Mouse (Mus musculus) layer of hippocampus, adult 2 months (tissue): ENCODE results near the gene Krtap5-1. TPM values are rescaled to one million over a fixed set of nuclear protein-coding genes. Genes with fewer than 3 reads are reported as not detected.
"Not testable (repeated sequence)": the region's sequence is repeated elsewhere in the genome, so short reads cannot be mapped to it uniquely, and the experiment has no call there.

Experiments used
- DNase-seq, 2 experiments: peaks; one replicate each; pipeline ENCODE4 v3.0.0; 2022; ENCODE audit warnings: low spot score in 2 of 2
- H3K27ac ChIP-seq: fragments of 200-600 bp; 2 replicates; pipeline ENCODE4 v1.8.1; 2022
- H3K4me3 ChIP-seq: fragments of 200-600 bp; 2 replicates; pipeline ENCODE4 v1.8.1; 2022; ENCODE audit warnings: mild to moderate bottlenecking
- CTCF ChIP-seq: fragments of 200-600 bp; conservative IDR thresholded peaks from 2 replicates; pipeline ENCODE4 v1.8.1; 2022; ENCODE audit warnings: antibody characterized with exemption, mild to moderate bottlenecking, moderate library complexity
- total RNA-seq, 2 experiments: library from RNA; stranded (reverse); gene quantifications; 2 replicates each; pipeline ENCODE4 v1.2.3; 2021

Gene Krtap5-1
- total RNA-seq, 2 experiments from 2014 or later, result not detected

- TF ChIP-seq CTCF, result no peak
- H3K27ac ChIP-seq, result no peak overlapping the region
- no peak overlapping the region for H3K4me3 ChIP-seq
- DNase-seq, result no peak
Observed at GRCm38 (mm10) chr7:142322641-142323040, 25.7 kb upstream of the Krtap5-1 start.

DNA sequence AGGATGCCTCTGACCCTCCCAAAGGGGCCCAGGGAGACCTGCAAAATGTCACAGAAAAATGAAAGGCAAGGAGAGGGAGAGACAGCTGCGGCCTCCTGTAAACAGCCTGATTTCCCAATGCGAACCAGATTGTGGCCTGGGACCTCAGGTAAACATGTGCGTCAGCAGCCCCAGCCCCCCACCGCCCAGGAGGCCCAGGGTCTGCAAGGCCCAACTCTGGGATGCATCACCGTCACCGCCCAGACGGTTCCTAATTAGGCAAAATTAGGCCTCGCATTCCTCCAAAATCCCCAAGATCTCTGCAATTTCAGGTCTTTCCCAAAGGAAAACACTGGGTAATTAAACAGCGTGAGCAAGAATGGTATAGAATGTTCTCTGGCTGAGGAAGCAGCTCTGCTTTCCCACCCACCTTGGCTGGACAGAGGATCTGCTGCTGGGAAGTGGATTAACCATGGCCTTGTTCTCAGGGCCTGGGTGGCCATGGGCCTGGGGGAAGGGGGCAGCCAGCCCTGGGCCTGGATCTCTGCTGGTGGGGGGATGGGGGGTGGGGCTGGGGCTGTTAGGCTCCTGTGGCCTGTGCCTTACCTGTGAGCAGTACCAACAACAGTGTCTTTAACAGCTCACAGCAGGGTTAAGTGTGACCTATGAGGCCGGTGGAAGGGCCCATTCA lies 24.9 kb upstream of the Krtap5-1 start:
- H3K4me3 ChIP-seq, DNase-seq: not testable (repeated sequence)

GRCm38 (mm10) chr7:142320906-142321305 lies 24.0 kb upstream of the Krtap5-1 start:
- no peak overlapping the region for H3K27ac ChIP-seq

More for the DNA sequence above, 24.9 kb upstream of the Krtap5-1 start:
- not testable (repeated sequence) for H3K27ac ChIP-seq

DNA sequence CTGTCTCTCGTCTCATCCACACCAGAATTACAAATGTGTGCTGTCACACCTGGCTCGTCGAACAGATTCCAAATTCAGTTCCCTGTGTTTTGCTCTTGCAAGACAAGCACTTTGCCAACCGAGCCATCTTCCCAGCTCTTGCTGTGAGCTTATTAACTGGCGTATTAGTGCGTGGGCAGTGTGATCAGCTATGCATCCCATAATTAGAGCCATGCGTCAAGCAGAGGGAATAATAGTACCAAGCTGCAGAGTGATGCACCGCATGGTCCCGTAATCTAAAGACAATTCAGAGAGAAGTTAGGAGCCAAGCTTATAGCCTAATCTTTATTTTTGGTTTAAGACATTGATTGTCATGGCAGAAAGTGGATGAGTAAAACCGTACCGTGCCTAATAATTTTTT lies 22.2 kb upstream of the Krtap5-1 start:
- Histone ChIP-seq H3K27ac (no peak overlapping the region), H3K4me3 (no peak overlapping the region)
- DNase-seq, result peak in 1 of 2 experiments; percentile 27
- TF ChIP-seq CTCF, result no peak

More at GRCm38 (mm10) chr7:142320906-142321305, 24.0 kb upstream of the Krtap5-1 start:
- TF ChIP-seq CTCF, result no peak
- DNase-seq, result no peak
- H3K4me3 ChIP-seq, result no peak overlapping the region

DNA sequence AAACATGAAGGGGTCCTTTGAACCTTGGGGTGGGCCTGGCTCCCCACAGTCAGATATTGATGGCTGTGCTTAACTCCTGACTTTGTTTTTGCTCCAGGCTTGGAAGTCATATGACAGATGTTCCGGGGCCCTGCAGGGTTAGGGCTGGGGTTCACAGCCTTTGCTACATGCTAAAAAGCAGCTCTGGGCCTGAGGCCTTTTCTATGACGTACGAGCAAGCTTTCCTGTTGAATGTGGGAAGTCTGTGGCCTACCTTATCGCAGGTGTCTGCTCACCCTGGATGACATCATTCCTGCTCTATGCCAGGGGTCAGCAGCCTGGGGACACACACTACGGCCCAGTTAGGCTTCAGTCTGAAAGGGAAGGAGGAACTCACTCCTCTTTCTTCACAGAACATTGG lies 20.3 kb upstream of the Krtap5-1 start:
- TF ChIP-seq CTCF, result no peak
- no peak for DNase-seq
- no peak overlapping the region for H3K27ac ChIP-seq
- no peak overlapping the region for H3K4me3 ChIP-seq

- peak; percentile 34 to 38 for DNase-seq
- peak; percentile 93 for TF ChIP-seq CTCF
- Histone ChIP-seq H3K27ac (no peak overlapping the region), H3K4me3 (no peak overlapping the region)
Observed at GRCm38 (mm10) chr7:142316558-142316957, 19.6 kb upstream of the Krtap5-1 start.

GRCm38 (mm10) chr7:142314600-142315285 lies 17.8 kb upstream of the Krtap5-1 start:
- DNase-seq, result no peak
- no peak for TF ChIP-seq CTCF
- H3K4me3 ChIP-seq, result no peak overlapping the region
- H3K27ac ChIP-seq, result no peak overlapping the region

DNA sequence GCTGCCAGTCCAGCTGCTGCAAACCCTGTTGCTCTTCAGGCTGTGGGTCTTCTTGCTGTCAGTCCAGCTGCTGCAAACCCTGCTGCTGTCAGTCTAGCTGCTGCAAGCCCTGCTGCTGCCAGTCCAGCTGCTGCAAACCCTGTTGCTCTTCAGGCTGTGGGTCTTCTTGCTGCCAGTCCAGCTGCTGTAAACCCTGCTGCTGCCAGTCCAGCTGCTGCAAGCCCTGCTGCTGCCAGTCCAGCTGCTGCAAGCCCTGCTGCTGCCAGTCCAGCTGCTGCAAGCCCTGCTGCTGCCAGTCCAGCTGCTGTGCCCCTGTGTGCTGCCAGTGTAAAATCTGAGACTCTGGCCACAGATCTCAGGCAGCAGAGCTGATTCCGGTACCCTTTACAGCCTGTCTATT lies 7.0 kb upstream of the Krtap5-1 start:
- H3K4me3 ChIP-seq, H3K27ac ChIP-seq, DNase-seq: not testable (repeated sequence)

GRCm38 (mm10) chr7:142303249-142303648 lies 6.3 kb upstream of the Krtap5-1 start, which contains the start of gene Krtap5-4:
Krtap5-4 (plus strand) TSS chr7:142303549.
- H3K4me3 ChIP-seq, result no peak within 1 kb of the TSS
- H3K27ac ChIP-seq, result no peak within 1 kb of the TSS
- no peak for DNase-seq
- no peak for TF ChIP-seq CTCF

DNA sequence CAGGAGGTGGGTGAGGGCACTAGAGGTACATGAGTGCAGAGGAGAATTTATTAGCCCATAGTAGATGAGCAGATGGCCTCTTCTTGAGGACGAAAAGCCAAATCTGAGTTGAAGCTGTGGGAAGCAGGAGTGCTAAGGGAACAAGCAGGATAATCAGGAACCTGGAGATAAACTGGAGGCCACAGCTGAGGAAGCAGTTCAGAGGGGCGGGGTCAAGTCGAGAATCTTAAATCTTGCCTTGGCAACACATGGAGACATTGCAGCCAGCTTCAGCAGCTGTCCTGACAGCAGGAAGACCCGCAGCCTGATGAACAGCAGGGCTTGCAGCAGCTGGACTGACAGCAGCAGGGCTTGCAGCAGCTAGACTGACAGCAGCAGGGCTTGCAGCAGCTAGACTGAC lies 810 bp downstream of the Krtap5-1 start:
- H3K4me3 ChIP-seq, DNase-seq, H3K27ac ChIP-seq: not testable (repeated sequence)

DNA sequence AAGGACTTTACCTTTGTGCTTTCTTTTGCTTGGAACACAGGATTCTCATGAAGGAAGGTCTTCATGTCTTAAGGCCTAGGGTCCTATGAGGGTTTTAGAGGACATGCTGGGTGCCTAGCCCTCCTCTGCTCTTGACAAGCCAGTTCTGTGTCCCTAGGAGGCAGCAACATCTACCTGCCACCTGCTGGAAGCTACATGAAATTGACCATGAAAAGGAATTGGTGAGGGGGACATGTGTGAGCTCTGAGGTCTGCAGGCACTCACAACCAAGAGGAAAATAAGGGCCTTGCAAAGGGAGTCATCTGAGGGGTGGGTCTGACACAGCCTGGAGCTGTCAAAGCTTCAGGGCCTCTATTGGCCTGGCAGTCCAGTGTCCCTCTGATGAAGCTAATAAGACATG lies 1.5 kb downstream of the Krtap5-1 start:
- Histone ChIP-seq H3K27ac (no peak overlapping the region), H3K4me3 (no peak overlapping the region)
- TF ChIP-seq CTCF, result peak; percentile 33
- DNase-seq, result no peak

- peak; percentile 78 for TF ChIP-seq CTCF
- H3K4me3 ChIP-seq, H3K27ac ChIP-seq: not testable (repeated sequence)
- DNase-seq, result peak in 1 of 2 experiments; percentile 21
Observed at GRCm38 (mm10) chr7:142293851-142294250, 3.1 kb downstream of the Krtap5-1 start.

DNA sequence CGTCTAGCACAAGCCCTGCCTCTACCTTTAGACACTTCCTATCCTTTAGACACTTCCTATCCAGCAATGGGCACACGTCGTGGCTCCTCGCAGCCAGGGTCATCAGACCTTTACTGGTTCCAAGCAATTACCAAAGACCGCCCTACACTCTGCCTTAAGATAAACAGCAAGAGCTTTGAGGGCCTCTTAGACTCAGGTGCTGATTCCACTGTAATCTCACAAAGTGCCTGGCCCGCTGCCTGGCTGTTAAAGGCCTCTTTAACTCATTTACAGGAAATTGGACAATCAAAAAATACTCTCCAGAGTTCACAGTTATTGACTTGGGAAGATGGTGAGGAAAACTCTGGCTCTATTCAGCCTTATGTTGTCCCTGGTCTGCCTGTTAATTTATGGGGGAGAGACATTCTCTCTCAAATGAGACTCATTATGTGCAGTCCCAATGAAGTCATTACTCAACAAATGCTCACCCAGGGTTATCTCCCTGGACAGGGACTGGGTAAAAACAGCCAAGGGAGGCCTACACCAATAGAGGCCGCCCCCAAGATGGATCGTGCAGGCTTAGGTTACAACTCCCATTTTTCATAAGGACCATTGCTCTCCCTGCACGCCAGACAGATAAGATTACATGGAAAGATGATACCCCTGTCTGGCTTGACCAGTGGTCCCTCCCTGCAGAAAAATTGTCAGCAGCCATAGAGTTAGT lies 10.9 kb downstream of the Krtap5-1 start:
- not testable (repeated sequence) for H3K27ac ChIP-seq, DNase-seq

More for the DNA sequence above, 10.9 kb downstream of the Krtap5-1 start:
- not testable (repeated sequence) for H3K4me3 ChIP-seq
